Mouse (Mus musculus): ENCODE measurements around the gene Itga2.

The Itga2 gene

DNA sequence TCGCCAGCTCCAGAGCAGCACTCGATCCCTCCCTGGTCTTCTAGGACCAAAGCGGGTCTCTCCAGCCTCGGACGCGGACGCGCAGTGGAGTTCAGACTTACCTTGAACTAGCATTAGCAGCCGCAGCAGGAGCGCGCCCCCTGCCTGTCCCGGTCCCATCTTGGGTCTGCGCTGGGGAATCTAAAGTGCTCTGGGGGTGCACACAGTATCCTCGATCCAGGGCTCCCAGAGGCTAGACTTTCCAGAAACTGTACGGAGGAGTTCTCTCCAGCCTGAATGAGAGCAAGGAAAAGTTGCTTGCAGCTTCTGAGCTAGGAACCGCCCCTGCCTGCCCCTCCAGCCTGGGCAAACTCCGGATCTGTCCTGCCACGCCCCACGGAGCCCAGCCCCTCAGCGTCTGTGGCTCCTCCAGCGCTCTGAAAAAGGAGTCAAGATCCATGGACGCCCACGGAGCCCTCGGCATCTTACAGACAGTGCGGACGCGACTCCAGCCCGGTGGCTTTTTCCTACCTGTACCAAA is at the start of gene Itga2:
Gene Itga2 (minus strand): TSS at position 326 of the 520 bp plus-strand sequence.
- no peak for DNase-seq

DNA sequence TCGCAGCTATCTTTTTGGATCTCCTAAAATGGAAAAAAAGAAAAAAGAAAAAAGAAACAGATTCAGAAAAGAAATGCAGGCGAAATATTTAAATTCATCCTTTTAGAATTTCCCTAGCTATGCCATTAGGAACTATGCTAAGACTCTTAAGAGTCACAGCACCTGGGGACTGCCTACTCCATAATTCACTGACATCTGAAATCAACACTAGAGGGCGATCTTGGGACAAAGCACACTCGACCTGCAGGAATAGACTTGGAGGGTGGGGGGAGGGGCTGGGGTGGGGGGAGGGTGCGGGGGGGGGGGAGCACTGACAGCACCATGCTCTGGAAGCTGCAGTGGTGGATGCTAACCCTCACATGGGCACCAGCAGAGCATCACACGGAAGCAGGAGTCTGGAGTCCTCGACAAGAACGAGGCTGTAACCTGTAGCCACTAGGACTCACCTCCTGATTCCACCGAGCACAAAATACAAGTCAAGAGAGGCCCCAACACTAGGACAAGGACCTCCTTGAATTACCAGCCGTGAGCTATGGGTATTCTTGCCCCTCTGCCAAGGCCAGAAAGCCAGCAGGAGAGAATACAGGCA is 49.0 kb upstream of the Itga2 start:
- no peak for DNase-seq

DNA sequence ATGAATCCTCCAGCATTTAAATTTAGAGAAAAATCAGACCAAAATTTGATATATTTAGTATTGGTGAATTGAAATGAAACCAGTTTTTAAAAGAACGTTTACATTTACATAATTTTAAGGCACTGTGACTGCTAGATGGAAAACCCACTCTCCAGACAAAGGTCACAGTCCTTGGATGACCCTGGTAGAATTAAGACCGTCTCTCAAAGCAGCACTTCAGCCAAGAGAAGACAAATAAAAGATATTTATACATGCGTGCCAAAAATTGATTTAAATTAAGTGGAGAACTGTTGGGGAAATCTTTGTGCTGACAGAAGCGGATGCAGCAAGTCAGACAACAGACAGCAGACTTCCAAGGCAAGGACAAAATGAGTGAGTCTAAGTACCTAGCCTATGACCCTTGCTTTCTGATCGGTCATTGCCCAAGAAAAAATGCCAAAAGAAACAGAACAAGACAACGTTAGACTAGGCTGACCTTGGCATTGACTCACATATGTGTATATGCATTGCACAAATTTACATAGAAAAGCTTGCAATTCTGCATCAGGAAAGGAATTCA is 42.7 kb upstream of the Itga2 start:
- DNase-seq, result no peak

DNA sequence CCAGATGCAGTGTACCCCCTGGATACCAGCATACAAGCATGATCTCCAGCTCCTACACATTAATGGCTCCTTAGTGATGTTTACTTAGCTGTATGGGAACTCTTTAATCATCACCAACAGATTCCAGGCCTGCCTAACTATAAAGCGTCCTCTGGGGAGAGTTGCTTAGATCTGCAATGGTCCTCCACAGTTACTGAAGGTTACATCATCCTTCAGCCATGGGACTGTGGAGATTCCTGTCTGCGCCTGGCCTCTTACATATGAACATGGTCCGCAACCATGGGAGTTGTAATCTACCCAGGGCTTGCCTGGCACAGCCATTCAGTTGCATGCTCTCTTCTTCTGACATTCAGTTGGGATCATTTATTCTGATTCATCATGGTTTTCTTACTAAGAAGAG is 40.0 kb upstream of the Itga2 start:
- no peak for DNase-seq

DNA sequence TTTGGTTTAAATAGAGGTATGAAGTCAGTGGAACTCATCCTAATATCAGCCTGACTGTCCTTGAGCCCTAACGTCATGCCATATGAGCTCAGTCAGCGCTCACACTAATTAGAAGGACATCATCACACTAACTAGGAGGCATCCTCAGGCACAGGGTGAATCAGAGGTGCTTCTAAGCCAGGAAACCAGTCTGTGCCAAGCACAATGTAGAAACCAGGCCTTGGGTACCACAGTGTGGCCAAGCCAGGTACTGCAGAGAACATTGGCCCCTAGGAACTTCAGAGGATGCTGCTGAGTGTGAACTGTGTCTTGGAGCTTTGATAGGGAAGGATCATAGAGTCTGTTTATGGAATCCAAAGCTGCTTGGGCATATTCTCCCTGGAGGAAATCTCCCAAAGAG is 32.3 kb upstream of the Itga2 start:
- DNase-seq, result peak; percentile 68

DNA sequence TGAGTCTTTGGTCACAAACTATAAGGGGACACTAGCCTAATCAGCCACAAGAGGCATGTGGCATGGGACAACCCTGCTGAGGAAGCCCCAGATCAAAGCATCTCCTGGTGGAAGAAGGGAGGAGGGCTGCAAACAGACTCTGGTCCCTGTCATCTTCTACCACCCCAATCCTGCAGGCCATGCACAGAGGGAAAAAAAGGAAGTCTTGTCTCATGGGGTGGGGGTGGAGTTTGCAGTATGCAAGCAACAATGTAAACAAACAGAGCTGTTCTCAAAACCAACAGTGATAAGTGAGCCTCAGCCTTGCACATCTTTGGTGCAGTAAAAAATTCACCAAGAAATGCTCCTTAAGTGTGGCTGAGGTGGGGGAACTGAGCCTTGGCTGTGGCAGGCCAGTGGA is 22.6 kb upstream of the Itga2 start:
- no peak for DNase-seq

DNA sequence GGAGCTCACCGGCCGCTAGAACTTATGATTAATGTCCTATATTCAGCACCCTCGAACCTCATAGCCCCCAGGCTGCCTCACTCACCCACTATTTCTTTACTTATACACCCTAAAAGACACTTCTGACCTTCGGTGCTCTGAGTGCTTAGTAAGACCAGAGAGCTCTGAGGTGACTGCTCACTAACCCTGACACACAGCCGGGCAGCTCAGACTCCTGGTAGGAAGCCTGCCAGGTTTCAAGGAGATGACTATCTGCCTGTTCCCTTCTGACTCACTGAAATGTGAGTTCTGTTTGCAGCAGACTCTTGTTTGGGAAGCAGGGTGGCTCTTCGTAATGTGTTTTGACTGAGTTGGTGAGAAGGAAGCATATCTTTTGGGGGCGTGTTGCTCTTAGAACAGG is 1.6 kb upstream of the Itga2 start:
- no peak for DNase-seq

DNA sequence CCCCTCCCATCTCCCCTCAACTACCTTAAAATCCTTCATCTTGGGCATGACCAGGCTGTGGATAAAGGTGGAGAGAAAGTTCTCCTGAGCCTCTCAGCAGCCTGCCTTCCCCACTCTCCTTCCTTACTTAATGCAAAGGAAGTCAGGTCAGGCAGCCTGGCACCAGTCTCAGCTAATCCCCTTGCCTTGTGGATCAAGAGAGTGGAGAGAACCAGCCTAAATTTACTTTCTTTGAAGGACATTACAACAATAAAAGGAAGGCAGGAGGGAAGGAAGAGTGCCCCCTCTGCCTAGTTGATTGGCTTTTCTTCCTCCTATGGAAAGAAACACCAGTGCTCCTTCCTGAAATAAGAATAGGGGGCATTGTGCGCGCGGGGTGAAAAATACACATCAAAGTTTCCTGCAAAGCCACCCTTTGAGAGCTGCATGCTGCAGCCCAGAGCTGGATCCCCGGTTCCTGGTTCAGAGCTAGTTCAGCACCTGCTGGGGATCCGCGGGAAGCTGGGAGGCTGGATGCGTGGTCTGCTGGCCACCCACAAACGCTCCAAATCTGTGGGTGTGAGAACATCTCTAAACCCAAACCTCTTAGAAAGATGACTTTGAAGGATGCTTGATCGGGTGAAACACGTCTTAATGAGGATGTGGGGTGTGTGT is 777 bp downstream of the Itga2 start:
- no peak for DNase-seq

DNA sequence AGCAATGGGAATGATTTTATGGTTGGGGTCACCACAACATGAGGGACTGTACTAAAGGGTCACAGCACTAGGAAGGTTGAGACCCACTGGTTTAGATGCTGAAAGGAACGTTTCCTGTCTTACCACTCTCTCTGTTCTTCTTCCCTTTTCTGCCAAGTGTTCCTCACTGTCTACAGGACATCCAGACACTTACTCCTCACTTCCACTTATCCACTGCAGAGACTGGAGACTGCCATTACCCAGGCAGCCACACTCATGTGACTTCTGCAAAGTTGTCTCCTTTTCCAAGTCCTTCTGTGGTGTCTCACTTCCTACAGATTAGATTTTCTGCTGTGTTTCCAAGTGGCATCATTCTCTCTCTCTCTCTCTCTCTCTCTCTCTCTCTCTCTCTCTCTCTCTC is 7.1 kb downstream of the Itga2 start:
- DNase-seq, result no peak

DNA sequence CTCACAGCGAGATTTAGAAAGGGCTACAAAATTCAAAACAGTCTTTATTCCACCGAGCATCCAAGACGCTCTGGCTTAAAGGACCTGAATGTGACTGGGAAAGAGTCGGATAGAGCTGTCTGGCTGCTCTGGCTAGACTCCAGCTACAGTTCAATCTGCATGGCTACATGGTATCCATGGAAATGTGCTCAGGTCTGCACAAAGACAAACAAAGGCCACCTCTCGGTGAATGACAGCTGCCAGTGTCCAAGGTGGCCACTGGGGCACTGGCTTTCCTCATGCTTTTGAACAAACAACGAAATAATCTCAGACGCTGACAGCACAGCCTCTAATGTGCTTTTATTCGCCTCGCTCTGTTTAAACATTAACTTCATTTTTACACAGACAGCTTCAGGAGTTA is 8.6 kb downstream of the Itga2 start:
- DNase-seq, result no peak

DNA sequence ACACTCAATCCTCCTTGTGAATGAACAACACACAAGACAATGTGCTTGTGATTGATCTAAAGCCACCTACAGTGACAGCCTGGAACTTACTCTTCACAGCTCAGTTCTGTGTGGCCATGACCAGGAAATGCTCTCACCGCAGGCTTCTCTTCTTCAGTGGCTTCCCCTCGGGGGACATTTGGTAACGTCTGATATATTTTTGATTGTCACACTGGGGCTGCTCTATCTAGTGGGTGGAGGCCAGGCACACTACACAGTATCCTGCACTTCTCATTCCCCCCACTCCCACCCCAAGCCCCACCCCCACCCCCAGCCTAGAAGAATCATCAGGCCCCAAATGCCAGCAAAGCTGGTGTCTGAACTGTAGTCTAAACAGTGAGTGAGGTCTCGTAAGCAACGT is 16.1 kb downstream of the Itga2 start:
- no peak for DNase-seq

DNA sequence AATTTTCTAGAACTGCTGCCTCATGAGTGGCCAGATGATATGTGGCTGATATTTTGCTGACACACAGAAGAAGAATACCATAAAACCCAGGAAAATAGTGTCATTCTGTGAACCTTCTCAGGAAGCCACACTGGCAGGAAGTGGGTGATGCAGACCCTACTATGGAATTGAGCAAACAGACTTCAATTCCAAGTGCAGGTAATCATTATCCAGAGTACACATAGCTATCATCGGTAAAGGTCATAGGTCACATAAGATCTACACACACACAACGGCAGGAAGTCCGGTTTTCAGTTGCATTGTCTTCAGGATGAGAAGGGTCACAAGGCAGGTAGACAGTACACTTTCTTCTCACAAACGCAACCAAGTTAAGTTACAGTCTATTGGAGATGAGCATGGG is 16.9 kb downstream of the Itga2 start:
- DNase-seq, result no peak

DNA sequence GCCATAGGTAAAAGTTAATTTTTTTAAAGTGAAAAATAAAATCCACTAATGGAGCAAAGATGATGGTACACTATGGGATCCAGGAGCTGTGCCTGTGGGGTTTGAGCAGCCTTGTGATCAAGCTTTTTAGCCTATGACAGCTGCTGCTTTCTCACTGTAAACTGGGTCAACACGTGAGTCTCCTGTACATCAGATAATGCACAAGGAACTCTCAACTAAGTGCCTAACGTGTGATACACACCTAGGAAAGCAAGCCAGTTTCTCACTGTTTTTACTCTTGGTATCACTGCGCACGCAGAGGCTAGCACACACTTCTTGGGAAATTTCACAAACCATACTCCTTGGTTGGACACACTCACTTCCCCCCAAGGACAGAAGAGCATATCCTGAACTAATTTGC is 17.3 kb downstream of the Itga2 start:
- no peak for DNase-seq

DNA sequence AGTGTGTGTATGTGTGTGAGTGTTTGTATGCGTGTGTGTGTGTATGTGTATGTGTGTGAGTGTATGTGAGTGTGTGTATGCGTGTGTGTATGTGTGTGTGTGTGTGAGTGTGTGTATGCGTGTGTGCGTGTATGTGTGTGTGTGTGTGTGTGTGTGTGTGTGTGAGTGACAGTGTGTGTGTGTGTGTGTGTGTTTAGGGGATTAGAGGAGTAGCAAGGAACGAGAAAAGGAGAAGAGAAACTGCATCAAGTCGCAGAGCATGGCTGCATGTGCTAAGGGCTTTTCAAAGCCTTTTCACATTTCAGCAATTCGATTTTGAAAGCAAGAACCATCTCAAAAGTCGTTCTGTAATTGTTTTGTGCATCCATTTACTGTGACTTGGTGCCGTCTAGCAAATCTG is 21.3 kb downstream of the Itga2 start:
- DNase-seq, result no peak

DNA sequence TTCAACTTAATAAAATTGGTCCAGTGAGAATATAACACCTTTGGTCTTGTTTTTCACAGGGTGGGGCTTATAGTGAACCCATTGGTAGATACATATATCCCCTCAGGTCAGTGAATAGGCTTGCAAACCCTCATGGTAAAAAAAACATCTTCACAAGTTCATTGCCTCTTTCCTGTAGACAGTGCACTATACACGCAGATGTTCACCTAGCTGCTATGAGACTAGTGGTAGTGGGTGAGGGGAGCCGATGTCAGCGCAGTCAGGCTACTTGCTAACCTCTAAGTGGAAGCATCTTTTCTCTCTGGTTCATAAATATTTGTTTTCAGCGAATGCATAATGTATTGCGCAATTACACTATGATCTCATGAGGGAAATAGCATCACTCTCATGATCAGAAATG is 22.4 kb downstream of the Itga2 start:
- DNase-seq, result no peak

DNA sequence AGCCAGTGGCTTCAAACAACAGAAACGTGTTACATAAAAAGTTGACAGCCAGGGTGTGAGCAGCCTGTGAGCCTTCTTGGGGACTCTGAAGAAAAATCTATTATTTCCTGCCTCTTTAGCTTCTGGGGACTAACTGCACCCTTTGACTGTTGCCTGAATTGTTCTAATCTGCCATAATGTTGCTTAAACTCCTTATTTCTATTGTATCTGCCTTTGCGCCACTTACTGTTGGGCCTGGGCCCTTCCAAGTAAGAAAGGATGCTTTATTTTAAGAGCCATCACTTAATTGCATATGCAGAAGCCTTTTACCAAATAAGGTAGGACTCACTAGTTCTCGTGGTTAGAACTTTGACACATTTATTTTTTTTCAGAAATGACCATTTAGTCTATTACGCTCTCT is 24.0 kb downstream of the Itga2 start:
- no peak for DNase-seq

DNA sequence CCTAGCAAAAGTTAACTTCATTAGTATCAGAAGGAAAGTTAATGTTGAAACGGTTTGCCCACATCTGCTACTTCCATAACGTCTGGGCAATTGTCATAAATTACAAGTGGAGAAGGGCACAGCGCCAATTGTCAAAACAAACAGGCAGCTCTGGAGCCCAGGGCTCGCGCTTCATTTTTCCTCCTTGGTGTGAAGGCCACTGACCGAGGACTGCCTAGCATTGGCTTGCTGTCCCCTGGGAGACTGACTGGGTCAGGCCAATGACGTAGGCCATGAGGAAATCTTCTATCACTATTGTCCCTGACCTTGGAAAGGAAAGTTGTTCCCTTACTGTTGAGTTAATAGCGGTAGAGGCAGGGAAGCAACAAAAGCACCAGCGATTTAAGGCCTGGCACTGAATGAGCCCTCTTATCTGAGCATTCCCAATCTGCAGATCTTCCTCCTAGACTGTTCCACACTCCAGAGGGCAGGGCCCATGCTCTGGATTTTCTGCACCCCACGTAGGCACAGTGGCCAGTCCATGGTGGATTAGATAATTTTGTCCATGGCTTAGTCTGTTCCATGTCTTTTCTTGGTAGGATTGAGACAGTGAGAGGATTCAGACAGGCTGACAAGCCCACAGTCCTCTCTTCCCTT is 35.0 kb downstream of the Itga2 start:
- no peak for DNase-seq

DNA sequence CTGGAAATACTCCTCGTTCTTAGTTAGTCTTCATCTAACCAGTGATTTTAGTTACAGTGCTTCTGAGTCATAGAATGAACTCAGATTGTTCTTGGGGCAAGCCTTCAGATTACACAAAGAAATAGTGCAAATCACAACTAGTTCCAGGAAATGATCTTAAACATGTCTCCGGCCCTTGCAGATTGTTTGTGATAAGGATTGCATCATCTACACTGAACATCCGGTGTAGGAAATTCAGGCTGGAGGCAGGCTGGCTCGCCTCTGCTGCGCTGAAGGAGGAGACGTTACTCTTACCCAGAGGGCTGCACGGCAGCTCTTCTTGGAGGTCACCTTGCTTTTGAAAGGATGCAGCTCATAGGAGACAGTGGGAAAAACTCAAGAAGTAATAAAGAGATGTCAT is 36.0 kb downstream of the Itga2 start:
- DNase-seq, result no peak

DNA sequence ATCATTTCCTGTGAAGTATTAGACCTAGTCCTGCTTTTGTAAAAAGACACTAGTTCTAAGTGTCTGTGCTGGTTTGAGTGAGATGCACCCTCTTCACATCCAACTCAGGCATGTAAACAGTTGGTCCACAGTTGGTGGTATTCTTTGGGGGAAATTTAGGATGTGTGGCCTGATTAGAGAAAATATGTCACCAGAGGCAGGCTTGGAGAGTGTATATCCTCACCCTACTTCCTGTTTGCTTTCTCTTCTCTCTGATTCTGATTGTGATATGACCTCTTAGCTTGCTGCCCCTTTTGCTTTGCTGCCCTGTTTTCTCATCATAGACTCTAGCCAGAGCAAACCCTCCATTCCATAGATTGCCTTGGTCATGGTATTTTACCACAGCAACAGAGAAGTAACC is 37.2 kb downstream of the Itga2 start:
- DNase-seq, result no peak

DNA sequence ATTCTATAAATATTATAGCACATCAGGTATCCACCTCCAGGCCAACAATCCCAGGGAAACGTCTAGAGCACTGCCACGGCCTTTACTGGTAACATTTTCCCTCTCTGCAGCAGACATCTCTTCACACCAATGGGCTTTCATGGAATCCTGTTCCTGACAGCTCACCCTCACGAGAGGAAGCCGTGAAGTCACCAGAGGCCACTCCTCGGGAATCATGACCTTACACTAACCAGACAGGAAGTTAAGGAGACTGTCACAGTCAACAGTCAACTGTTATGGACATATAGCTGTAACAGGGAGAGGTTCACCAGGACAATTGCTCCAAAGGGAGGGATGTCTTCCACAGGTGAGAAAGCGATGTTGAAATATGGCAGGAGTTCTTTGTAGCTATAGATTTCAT is 40.2 kb downstream of the Itga2 start:
- DNase-seq, result no peak

DNA sequence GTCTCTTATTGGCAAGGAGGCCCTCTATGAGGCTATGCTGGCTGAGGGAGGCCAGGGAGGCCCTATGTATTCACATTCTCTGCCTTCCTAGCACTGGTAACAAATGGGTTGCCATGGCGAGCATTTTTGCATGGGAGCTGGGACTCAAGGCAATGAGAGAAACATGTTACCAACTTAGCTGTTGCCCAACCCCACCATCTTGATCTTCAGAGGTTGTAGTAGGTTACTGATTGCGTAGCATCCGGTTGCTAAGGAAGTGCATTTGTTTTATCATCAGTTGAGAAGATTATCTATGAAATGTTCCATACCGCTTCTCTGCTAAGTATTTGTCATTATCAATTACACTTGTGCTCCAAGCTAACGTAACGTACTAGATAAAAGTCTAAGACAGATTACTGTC is 44.2 kb downstream of the Itga2 start:
- no peak for DNase-seq

DNA sequence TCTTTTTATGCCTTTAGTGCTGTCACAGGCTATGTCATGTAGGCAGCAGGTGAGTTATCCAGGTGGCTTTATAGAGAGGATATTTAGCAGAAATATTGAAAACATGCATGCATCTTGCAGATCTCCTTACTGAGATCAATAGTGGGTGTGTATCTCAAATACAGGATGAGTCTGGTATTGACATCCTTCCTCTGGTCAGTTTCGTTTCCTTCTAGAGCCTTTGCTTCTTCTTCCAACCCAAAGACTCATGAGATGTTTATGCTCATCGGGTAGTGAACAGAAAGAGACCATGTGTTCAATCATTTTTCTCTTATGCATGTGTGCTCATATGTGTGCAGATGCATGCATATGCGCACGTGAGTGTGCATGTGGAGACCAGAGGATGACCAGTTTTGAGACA is 44.6 kb downstream of the Itga2 start:
- DNase-seq, result no peak

DNA sequence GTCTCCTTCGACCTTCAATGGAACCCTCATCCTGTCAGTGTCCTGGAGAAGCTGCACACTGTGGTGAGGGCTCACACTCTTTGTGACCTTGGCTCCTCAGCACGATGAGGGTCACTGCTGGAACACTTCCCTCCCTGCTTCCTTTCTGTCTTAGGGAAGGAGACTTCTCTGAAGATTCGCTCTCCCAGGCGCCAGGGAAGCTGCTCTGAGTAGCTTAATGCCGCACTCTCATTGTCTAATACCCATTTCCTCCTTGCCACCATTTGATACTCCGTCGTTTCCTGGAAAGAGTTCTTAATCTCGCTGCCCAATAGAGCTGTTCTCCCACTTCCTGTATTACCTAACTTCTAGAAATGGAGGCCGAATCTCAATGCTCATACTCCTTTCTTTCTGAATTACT is 46.7 kb downstream of the Itga2 start:
- no peak for DNase-seq

DNA sequence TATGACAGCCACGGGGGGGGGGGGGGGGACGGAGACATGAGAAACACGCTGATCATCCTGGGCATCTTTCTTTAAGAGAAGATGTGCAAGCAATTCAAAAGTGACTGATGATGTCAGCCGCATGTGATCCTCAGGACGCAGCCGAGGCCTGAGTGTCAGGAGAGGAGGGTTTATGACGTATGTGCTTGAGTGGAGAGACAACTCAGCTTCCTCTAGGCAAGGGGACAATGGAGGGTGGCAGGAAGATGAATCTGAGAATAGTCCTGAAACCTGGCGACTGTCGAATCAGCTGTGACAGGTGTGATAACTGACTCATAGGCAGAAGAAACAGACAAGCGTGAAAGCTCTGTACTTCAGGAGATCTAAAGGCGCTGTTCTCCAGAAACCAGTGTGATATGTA is 53.2 kb downstream of the Itga2 start:
- DNase-seq, result no peak
